Mouse (Mus musculus) CH12F3 (cell line): ENCODE measurements around the gene Plp2.

Experiments
- in situ Hi-C: fragments of 300-500 bp; cut with MboI; formaldehyde crosslinking; loops from 2 replicates; pipeline ENCODE4 v1.14.3; 2020; ENCODE audit warnings: low sequenced_read_pairs

Plp2 gene

GRCm38 (mm10) chrX:7664791-7665190, 6.4 kb downstream of the Plp2 start:
- in situ Hi-C loops: no loop called here

- in situ Hi-C loops: no loop called here
Measured at GRCm38 (mm10) chrX:7662936-7663335, 8.3 kb downstream of the Plp2 start.

DNA sequence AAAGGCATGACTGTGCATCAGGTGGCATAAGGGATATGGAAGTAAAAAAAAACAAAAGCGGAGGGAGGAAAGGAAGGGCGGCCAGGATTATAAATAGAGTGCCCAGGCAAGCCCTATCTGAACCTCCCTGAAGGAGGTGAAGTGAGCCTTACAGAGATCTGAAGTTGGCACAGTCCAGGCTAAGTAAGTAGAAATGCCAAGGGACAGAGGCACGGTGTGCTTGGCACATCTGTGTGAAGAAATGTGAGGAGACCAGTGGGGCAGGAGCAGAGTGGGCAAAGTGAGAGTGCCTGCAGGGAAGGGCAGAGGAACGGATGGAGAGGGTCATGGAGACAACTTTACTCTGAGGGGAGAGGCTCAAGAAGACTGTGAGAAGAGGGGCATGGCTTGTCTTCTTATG, 10.1 kb downstream of the Plp2 start:
- in situ Hi-C loops: no loop called here

GRCm38 (mm10) chrX:7658785-7659589, 12.2 kb downstream of the Plp2 start:
- in situ Hi-C loops: no loop called here

DNA sequence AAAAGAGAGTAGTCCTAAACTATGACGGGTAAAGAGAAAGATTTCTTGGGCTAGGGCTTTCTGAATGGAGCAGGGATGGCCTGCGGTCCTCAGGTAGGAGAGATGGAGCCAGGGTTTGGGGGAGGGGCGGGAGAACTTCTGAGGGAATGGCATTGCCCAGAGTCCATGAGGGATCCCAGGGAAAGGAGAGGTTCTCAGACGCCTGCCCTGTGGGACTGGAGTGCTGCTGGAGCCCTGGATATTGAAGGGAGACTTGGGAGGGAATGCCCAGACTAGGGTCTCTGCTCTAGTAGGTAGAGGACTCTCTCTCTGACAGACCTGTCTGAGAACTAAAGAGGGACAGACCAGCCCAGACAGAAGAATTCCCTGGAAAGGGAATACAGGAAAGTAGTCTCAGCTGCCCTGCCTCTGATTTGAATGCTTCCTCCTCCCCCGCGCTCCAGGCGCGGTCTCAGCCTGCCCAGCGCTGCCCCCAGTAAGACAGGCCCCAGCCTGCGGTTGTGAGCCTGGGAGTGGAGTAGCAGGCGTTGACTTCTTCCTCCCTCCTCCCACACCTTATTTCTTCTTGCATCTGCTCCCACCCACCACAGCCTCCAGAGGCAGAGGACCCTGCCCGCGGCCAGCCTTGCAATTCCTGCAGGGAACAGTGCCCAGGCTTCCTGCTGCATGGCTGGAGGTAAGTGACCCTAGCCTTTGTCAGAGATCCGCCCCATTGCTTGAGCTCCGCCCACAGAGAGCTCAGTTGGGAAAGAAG, 13.0 kb downstream of the Plp2 start:
- in situ Hi-C loops: no loop called here

- in situ Hi-C loops: no loop called here
Measured at GRCm38 (mm10) chrX:7657221-7657639, 14.0 kb downstream of the Plp2 start, which contains the start of gene Prickle3. Prickle3 (plus strand) TSS chrX:7657260.

- in situ Hi-C loops: no loop called here
Measured at GRCm38 (mm10) chrX:7648671-7649304, 22.4 kb downstream of the Plp2 start.

DNA sequence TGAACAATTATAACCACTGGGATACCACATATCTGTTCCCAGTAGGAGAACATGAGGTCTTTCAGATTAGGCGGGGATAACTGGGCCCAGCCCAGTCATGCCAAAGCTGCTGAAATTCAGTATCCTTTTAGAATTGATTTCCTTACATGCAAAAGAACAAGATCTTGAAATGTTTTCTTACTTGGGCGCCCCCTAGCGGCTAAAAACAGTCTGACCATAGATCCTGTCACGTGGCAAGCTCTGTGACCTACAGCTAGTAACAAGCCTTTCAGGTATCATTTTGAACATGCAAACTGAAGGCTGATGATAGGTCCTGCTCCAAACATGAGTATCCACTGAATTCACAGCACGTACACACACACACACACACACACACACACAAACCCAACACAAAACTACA, 25.8 kb downstream of the Plp2 start:
- in situ Hi-C loops: no loop called here

- in situ Hi-C loops: no loop called here
Measured at GRCm38 (mm10) chrX:7640785-7641184, 30.4 kb downstream of the Plp2 start.

GRCm38 (mm10) chrX:7639536-7640325, 31.5 kb downstream of the Plp2 start:
- in situ Hi-C loops: no loop called here

DNA sequence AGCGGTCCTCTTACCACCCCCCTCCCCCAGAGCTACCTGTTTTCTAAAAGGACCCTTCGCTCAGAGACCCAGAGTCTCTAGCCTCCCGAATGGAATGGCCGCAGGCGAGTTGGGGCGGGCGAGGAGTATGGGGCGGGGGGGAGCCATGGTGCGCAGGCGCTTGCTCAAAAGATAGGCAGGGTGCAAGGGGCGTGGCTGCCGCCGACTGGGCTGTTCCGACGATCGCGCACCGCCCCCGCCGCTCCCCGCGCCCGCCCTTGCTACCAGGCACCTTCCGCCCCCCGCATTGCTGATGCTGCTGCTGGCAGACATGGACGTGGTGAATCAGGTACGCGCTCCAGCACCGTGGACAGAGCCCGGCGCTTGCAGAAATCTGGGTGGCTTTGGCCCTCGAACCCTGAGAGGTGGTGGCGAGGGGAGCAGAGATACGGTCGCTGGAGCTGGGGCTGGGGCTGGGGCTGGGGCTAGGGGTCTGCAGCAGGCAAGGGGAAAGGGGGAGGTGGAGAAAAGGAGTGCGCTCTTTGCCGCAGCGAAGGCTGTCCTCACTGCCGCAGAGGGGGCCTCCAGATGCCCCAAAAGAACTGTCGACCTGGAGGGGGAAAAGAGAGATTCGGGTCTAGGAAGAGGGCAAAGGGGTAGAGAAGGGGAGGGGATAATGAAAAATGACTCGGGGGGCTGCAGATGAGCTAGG, 32.6 kb downstream of the Plp2 start, which contains the start of gene Syp:
Gene Syp (plus strand): TSS at position 71 of the 691 bp plus-strand sequence.
- in situ Hi-C loops: no loop called here

DNA sequence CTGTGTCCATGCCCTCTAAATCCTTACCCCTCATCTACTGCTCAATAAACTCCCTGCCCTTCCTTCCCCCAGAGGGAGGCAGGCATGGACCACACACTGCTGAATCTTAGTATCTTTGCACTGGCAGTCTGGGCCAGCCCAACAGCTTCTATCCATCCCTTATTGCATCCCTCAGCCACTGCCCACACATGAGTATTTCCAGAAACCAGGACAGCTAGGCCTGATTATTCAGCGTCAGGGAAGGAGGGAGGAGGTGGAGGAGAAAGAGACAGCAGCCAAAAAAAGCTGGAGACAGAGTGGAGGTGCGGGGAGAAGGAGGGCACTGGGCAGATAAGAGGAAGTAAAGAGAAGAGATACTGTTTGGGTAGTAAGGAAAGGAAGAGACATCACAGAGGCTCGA, 36.1 kb downstream of the Plp2 start:
- in situ Hi-C loops: no loop called here

DNA sequence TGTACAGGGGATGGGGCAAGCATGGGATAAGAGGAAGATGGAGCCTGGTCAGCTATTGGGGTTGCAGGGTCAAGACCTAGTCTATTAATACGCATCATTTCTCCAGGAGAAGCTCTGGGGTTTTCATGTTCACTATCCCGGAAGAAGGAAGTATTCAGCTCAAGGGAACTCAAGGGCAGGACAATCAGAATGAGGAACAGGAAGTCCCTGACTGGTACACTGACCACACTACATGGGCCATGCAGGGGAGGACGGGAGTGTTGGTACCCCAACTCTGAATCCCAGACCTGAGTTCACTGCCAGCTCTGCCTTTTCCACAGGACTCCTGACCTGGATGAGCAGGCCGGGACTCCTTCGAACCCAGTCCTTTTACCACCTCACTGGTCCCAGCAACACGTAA, 38.6 kb downstream of the Plp2 start:
- in situ Hi-C loops: no loop called here
